Mouse (Mus musculus) ovary, postnatal 10 days (tissue): ENCODE measurements around the gene Uprt.

ENCODE experiments used
- DNase-seq: peaks from one replicate; pipeline ENCODE4 v3.0.0; 2022; ENCODE audit warnings: low spot score

The Uprt gene

GRCm38 (mm10) chrX:104482572-104483443, at the start of gene Uprt:
Uprt (plus strand) TSS chrX:104482818.
- DNase-seq, result peak; percentile 18

GRCm38 (mm10) chrX:104433456-104433855, 49.2 kb upstream of the Uprt start:
- no peak for DNase-seq

- no peak for DNase-seq
Measured at GRCm38 (mm10) chrX:104452433-104452832, 30.2 kb upstream of the Uprt start.

- DNase-seq, result no peak
Measured at GRCm38 (mm10) chrX:104461755-104462154, 20.9 kb upstream of the Uprt start.

- DNase-seq, result no peak
Measured at GRCm38 (mm10) chrX:104464376-104464775, 18.2 kb upstream of the Uprt start.

GRCm38 (mm10) chrX:104478041-104478440, 4.6 kb upstream of the Uprt start:
- no peak for DNase-seq

GRCm38 (mm10) chrX:104483444-104483808, 808 bp downstream of the Uprt start:
- DNase-seq, result no peak

GRCm38 (mm10) chrX:104485596-104485995, 3.0 kb downstream of the Uprt start:
- DNase-seq, result no peak

- DNase-seq, result no peak
Measured at GRCm38 (mm10) chrX:104488036-104488435, 5.4 kb downstream of the Uprt start.

- DNase-seq, result no peak
Measured at GRCm38 (mm10) chrX:104488870-104489467, 6.4 kb downstream of the Uprt start.

GRCm38 (mm10) chrX:104489626-104490355, 7.2 kb downstream of the Uprt start:
- DNase-seq, result no peak

GRCm38 (mm10) chrX:104501765-104502164, 19.1 kb downstream of the Uprt start:
- DNase-seq, result no peak

- no peak for DNase-seq
Measured at GRCm38 (mm10) chrX:104542635-104543034, 60.0 kb downstream of the Uprt start.

GRCm38 (mm10) chrX:104543919-104544595, 61.4 kb downstream of the Uprt start:
- no peak for DNase-seq

GRCm38 (mm10) chrX:104545283-104545682, 62.7 kb downstream of the Uprt start:
- DNase-seq, result no peak
